31 mouse cellular contexts compared by ENCODE assay signal in the genomic region with DNA sequence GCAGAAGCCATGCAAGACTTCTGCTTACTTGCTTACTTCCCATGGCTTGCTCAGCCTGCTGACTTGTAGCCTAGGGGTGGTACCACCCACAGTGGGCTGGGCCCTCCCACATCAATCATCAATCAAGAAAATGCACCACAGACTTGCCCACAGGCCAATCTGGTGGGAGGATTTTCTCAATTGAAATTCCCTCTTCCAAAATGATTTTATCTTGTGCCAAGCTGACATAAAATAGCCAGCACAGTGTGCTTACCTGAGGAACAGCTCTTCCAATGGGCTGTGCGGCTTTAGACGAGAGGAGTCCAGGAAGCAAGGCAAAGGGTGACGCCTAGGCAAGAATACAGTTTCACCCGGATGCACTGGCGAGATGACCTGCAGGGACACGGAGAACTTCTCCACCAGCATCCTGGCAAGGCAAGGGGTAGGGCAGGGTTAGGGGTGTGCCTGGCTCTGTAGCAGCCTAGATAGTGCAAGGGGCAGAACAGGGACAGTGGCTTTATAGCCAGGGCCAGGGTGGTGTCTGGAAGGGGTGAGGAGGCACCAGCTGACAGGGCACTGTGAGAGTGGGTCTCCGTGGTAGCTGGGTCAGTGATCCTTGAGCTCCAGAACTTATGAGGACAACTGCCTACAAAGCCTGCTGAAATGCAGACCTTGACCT. TPM values are rescaled to one million over a fixed set of nuclear protein-coding genes. Genes with fewer than 3 reads are reported as not detected.
DNase-seq lines count a peak whose midpoint lies in the region; ATAC-seq lines count a peak whose summit lies in the region.
"Had no signal": no experiment of that assay in that cellular context is flagged by ENCODE, and none has a peak within 500 bp of the region (broad histone marks: within the 10 kb centered on the region; RNA-seq: fewer than 3 reads in every experiment).

No protein-coding gene starts in this region.

- H3K4me1 ChIP-seq in liver, embryonic 15.5 days (replicated peaks) = peaks cover 12% of the 10 kb centered on the region
- H3K4me1 ChIP-seq in liver, embryonic 12.5 days = peaks cover 24% of the 10 kb centered on the region
- peaks cover 23% of the 10 kb centered on the region for H3K4me1 ChIP-seq in heart, embryonic 10.5 days

- peak; percentile 17 for DNase-seq in adrenal gland, adult 2 months
- DNase-seq in adrenal gland, adult 8-10 months = no peak
- peak; percentile 97 for DNase-seq in fat pad, adult 2 months (ENCODE audit: extremely low read depth, low read depth, low spot score)
- no peak for DNase-seq in heart, embryonic 10.5 days (ENCODE audit: low spot score)
- DNase-seq: adrenal gland, postnatal 10 days; cerebellum, adult 8-10 months; cerebellum, postnatal 25 days; forebrain, postnatal 0 days; heart, postnatal 36 days; kidney, adult 11 months; kidney, postnatal 25 days; left cerebral cortex, postnatal 4 days; midbrain, embryonic 14.5 days; right cerebral cortex, postnatal 14 days; thymus, postnatal 14 days had no signal

- no peak overlapping the region for H3K4me3 ChIP-seq in liver, embryonic 15.5 days (replicated peaks)
- H3K4me3 ChIP-seq in liver, embryonic 12.5 days = no peak overlapping the region
- no peak overlapping the region for H3K4me3 ChIP-seq in heart, embryonic 10.5 days
- H3K4me3 ChIP-seq: forebrain, embryonic 12.5 days; heart, embryonic 15.5 days; hindbrain, embryonic 12.5 days; kidney, embryonic 15.5 days; lung, embryonic 15.5 days had no signal

- no peaks in the 10 kb centered on the region for H3K36me3 ChIP-seq in liver, embryonic 15.5 days (replicated peaks)
- no peaks in the 10 kb centered on the region for H3K36me3 ChIP-seq in liver, embryonic 12.5 days
- no peaks in the 10 kb centered on the region for H3K36me3 ChIP-seq in heart, embryonic 10.5 days
- H3K36me3 ChIP-seq: forebrain, embryonic 12.5 days; heart, embryonic 15.5 days; hindbrain, embryonic 12.5 days; kidney, embryonic 15.5 days; lung, embryonic 15.5 days had no signal

- H3K4me2 ChIP-seq in liver, embryonic 15.5 days = no peak overlapping the region; the same call in 1 of the 2 replicates
- no peak overlapping the region for H3K4me2 ChIP-seq in liver, embryonic 12.5 days
- H3K4me2 ChIP-seq: forebrain, embryonic 12.5 days; heart, embryonic 15.5 days; hindbrain, embryonic 12.5 days; kidney, embryonic 15.5 days; lung, embryonic 15.5 days had no signal

- H3K27ac ChIP-seq in liver, embryonic 15.5 days (replicated peaks) = no peak overlapping the region
- no peak overlapping the region for H3K27ac ChIP-seq in liver, embryonic 12.5 days
- H3K27ac ChIP-seq in heart, embryonic 10.5 days = no peak overlapping the region
- H3K27ac ChIP-seq: forebrain, embryonic 12.5 days; heart, embryonic 15.5 days; hindbrain, embryonic 12.5 days; hindbrain, postnatal 0 days; kidney, embryonic 15.5 days; lung, embryonic 15.5 days had no signal

- 66% methylated on average over 7 of the region's 7 CpGs for WGBS in liver, embryonic 15.5 days (ENCODE audit: insufficient replicate concordance)
- 67% methylated on average over 7 of the region's 7 CpGs for WGBS in liver, embryonic 12.5 days (ENCODE audit: insufficient replicate concordance)
- 89% methylated on average over 7 of the region's 7 CpGs for WGBS in heart, embryonic 10.5 days

- 0 out of 2 replicates have a peak, but pooled peaks cover 15% of the 10 kb centered on the region for H3K27me3 ChIP-seq in liver, embryonic 15.5 days
- 0 out of 2 replicates have a peak, but pooled peaks cover 3% of the 10 kb centered on the region for H3K27me3 ChIP-seq in liver, embryonic 12.5 days (replicated peaks)
- no peaks in the 10 kb centered on the region for H3K27me3 ChIP-seq in heart, embryonic 10.5 days (ENCODE audit: insufficient read depth, poor library complexity, severe bottlenecking)
- H3K27me3 ChIP-seq: CH12.LX; forebrain, embryonic 12.5 days; heart, embryonic 15.5 days; hindbrain, embryonic 12.5 days; kidney, embryonic 15.5 days; lung, embryonic 15.5 days had no signal

- H3K9me3 ChIP-seq in liver, embryonic 15.5 days (replicated peaks) = no peaks in the 10 kb centered on the region
- no peaks in the 10 kb centered on the region for H3K9me3 ChIP-seq in liver, embryonic 12.5 days (replicated peaks)
- no peaks in the 10 kb centered on the region for H3K9me3 ChIP-seq in heart, embryonic 10.5 days
- H3K9me3 ChIP-seq: forebrain, embryonic 12.5 days; heart, embryonic 15.5 days; hindbrain, embryonic 12.5 days; kidney, embryonic 15.5 days; lung, embryonic 15.5 days had no signal

- peak; percentile 42 for ATAC-seq in liver, embryonic 15.5 days (ENCODE audit: insufficient read depth)
- no peak; the same call in 1 of the 2 replicates for ATAC-seq in liver, embryonic 12.5 days
- ATAC-seq in megakaryocyte-erythroid progenitor cell, adult 5-6 weeks (replicated peaks; ENCODE audit: low FRiP score, low TSS enrichment, poor library complexity, severe bottlenecking) = peak; percentile 69
- ATAC-seq: activated CD4-positive, CD25-positive, alpha-beta regulatory T cell, adult 4 months; forebrain, postnatal 0 days; hindbrain, postnatal 0 days had no signal

- H3K9ac ChIP-seq in liver, embryonic 15.5 days = no peak overlapping the region
- H3K9ac ChIP-seq in liver, embryonic 12.5 days = no peak overlapping the region
- H3K9ac ChIP-seq: forebrain, embryonic 12.5 days; forebrain, postnatal 0 days; heart, embryonic 15.5 days; hindbrain, embryonic 12.5 days; kidney, embryonic 15.5 days; lung, embryonic 15.5 days had no signal

RNA-seq across cellular contexts. Expression of gene Fam178b, which starts 38.9 kb away (rescaled TPM):
- total RNA-seq in adrenal gland, adult 2 months (2021) = under 1 TPM; 0.14 to 0.79 TPM
- polyA plus RNA-seq in adrenal gland, adult 2 months (2012; rRNA removed) = 0.52 and 1.2 TPM in 2 replicates
- total RNA-seq in adrenal gland, adult 8-10 months (2022) = 1 to 10 TPM in 1 of 4 experiments, under 1 TPM in 2, not detected in 1; 0.52 to 1.4 (median 0.59) TPM
- polyA plus RNA-seq in liver, embryonic 15.5 days (2015; fragmentation: Nextera tagmentation; extraction: Ambion mirVana) = 0.10 and 0.15 TPM in 2 replicates
- 0.20 TPM in 1 of 2 replicates, not detected in the other for polyA plus RNA-seq in liver, embryonic 12.5 days (2016; fragmentation: Nextera tagmentation; extraction: Ambion mirVana)
- not detected in 2 replicates for total RNA-seq in megakaryocyte-erythroid progenitor cell, adult 5-6 weeks (2014; fragmentation: Nextera tagmentation)
- not detected in 2 replicates for total RNA-seq in megakaryocyte-erythroid progenitor cell, adult 5-6 weeks (2017)
- 1.8 and 4.1 TPM in 2 replicates for polyA plus RNA-seq in heart, embryonic 10.5 days (2016; fragmentation: Nextera tagmentation; extraction: Ambion mirVana)
- total RNA-seq: CH12.LX; forebrain, postnatal 0 days; hindbrain, postnatal 0 days; layer of hippocampus, adult 18-20 months; left cerebral cortex, adult 18-20 months; left cerebral cortex, postnatal 4 days; monocyte, adult 5-6 weeks had no signal
- polyA plus RNA-seq: activated CD4-positive, CD25-positive, alpha-beta regulatory T cell, adult 4 months; embryonic facial prominence, embryonic 11.5 days; forebrain, postnatal 0 days; neural tube, embryonic 14.5 days had no signal

RNA-seq across cellular contexts. Expression of gene Cox5b, which starts 47.2 kb away (rescaled TPM):
- 1,000 to 10,000 TPM in 1 of 2 experiments, 100 to 1,000 TPM in 1; 981 to 1,022 TPM for total RNA-seq in adrenal gland, adult 2 months (2021)
- 749 and 851 TPM in 2 replicates for polyA plus RNA-seq in adrenal gland, adult 2 months (2012; rRNA removed)
- total RNA-seq in adrenal gland, adult 8-10 months (2022) = 100 to 1,000 TPM; 436 to 646 (median 493) TPM
- 362 and 401 TPM in 2 replicates for polyA plus RNA-seq in liver, embryonic 15.5 days (2015; fragmentation: Nextera tagmentation; extraction: Ambion mirVana)
- 527 and 538 TPM in 2 replicates for polyA plus RNA-seq in liver, embryonic 12.5 days (2016; fragmentation: Nextera tagmentation; extraction: Ambion mirVana)
- 728 and 806 TPM in 2 replicates for total RNA-seq in megakaryocyte-erythroid progenitor cell, adult 5-6 weeks (2014; fragmentation: Nextera tagmentation)
- total RNA-seq in megakaryocyte-erythroid progenitor cell, adult 5-6 weeks (2017) = 1,234 and 1,237 TPM in 2 replicates
- 894 and 1,099 TPM in 2 replicates for polyA plus RNA-seq in heart, embryonic 10.5 days (2016; fragmentation: Nextera tagmentation; extraction: Ambion mirVana)

Comparison
In these comparisons a context has a peak if more than half of its experiments do, and no peak if none do; other contexts are left out.
1. DNase-seq: peak in adrenal gland, adult 2 months (single experiment) and fat pad, adult 2 months (single experiment); none in adrenal gland, adult 8-10 months (single experiment) and heart, embryonic 10.5 days (single experiment).